ENCODE assay signal across 8 mouse cellular contexts in genomic region chr3:95881979-95882815, GRCm38 (mm10). TPM values are rescaled to one million over a fixed set of nuclear protein-coding genes. Genes with fewer than 3 reads are reported as not detected.
DNase-seq lines count a peak whose midpoint lies in the region; ATAC-seq and TF ChIP-seq lines count a peak whose summit lies in the region.

TSS of gene Ciart (minus strand) at chr3:95882251.

- H3K9ac ChIP-seq in embryonic facial prominence, embryonic 15.5 days, result 0 out of 2 replicates have a peak within 1 kb of the TSS, but pooled peaks have one; percentile 10
- H3K9ac ChIP-seq in limb, embryonic 13.5 days, result peak within 1 kb of the TSS; percentile 63
- H3K9ac ChIP-seq in midbrain, embryonic 15.5 days, result peak within 1 kb of the TSS; percentile 53

- no peaks in the 10 kb centered on the region for H3K27me3 ChIP-seq in embryonic facial prominence, embryonic 15.5 days
- H3K27me3 ChIP-seq in limb, embryonic 13.5 days, result no peaks in the 10 kb centered on the region
- 0 out of 2 replicates have a peak, but pooled peaks cover 6% of the 10 kb centered on the region for H3K27me3 ChIP-seq in midbrain, embryonic 15.5 days (replicated peaks)

- peak; percentile 99 for ATAC-seq in embryonic facial prominence, embryonic 15.5 days (ENCODE audit: insufficient number of reproducible peaks, low FRiP score, low TSS enrichment, low read depth)
- peak; percentile 100 for ATAC-seq in limb, embryonic 13.5 days (ENCODE audit: low FRiP score, low read depth)
- peak; percentile 100 for ATAC-seq in midbrain, embryonic 15.5 days (replicated peaks)

- H3K9me3 ChIP-seq in embryonic facial prominence, embryonic 15.5 days (replicated peaks), result no peaks in the 10 kb centered on the region
- no peaks in the 10 kb centered on the region for H3K9me3 ChIP-seq in limb, embryonic 13.5 days
- no peaks in the 10 kb centered on the region for H3K9me3 ChIP-seq in midbrain, embryonic 15.5 days

- H3K4me2 ChIP-seq in embryonic facial prominence, embryonic 15.5 days (replicated peaks), result peak within 1 kb of the TSS; percentile 100
- H3K4me2 ChIP-seq in limb, embryonic 13.5 days (replicated peaks), result peak within 1 kb of the TSS; percentile 100
- peak within 1 kb of the TSS; percentile 99 for H3K4me2 ChIP-seq in midbrain, embryonic 15.5 days

- H3K4me1 ChIP-seq in bone marrow macrophage, adult 2 months (ENCODE audit: control insufficient read depth, insufficient read depth, low read length), result no peaks in the 10 kb centered on the region
- H3K4me1 ChIP-seq in embryonic facial prominence, embryonic 15.5 days, result peaks cover 17% of the 10 kb centered on the region
- H3K4me1 ChIP-seq in limb, embryonic 13.5 days, result peaks cover 16% of the 10 kb centered on the region
- peaks cover 16% of the 10 kb centered on the region for H3K4me1 ChIP-seq in midbrain, embryonic 15.5 days

- TF ChIP-seq CTCF in bone marrow macrophage, adult 2 months (IDR thresholded peaks at IDR 0.05; ENCODE audit: low read depth, low read length), result no peak

- peak within 1 kb of the TSS; percentile 75 for H3K4me3 ChIP-seq in bone marrow macrophage, adult 2 months (ENCODE audit: insufficient read depth, low read length)
- H3K4me3 ChIP-seq in embryonic facial prominence, embryonic 15.5 days (replicated peaks), result peak within 1 kb of the TSS; percentile 47
- peak within 1 kb of the TSS; percentile 58 for H3K4me3 ChIP-seq in limb, embryonic 13.5 days
- peak within 1 kb of the TSS; percentile 51 for H3K4me3 ChIP-seq in midbrain, embryonic 15.5 days

- peak; percentile 100 for DNase-seq in 416B (ENCODE audit: low read depth)
- DNase-seq in heart, adult 8-10 months (ENCODE audit: low spot score), result peak; percentile 94
- peak; percentile 99 for DNase-seq in kidney, adult 9 months
- DNase-seq in spleen, adult 18-20 months, result peak; percentile 78 to 82

- no peak for TF ChIP-seq POLR2A in bone marrow macrophage, adult 2 months (IDR thresholded peaks at IDR 0.05; ENCODE audit: borderline replicate concordance, low read depth, low read length)

- under 1% methylated on average over 66 of the region's 66 CpGs for WGBS in embryonic facial prominence, embryonic 15.5 days
- WGBS in limb, embryonic 13.5 days, result under 1% methylated on average over 66 of the region's 66 CpGs
- under 1% methylated on average over 60 of the region's 66 CpGs for WGBS in midbrain, embryonic 15.5 days

- H3K36me3 ChIP-seq in embryonic facial prominence, embryonic 15.5 days, result no peaks in the 10 kb centered on the region
- H3K36me3 ChIP-seq in limb, embryonic 13.5 days, result no peaks in the 10 kb centered on the region
- no peaks in the 10 kb centered on the region for H3K36me3 ChIP-seq in midbrain, embryonic 15.5 days (replicated peaks)

- peak within 1 kb of the TSS; percentile 25 for H3K27ac ChIP-seq in bone marrow macrophage, adult 2 months (ENCODE audit: insufficient read depth, low read depth, low read length)
- 0 out of 2 replicates have a peak within 1 kb of the TSS, but pooled peaks have one; percentile 48 for H3K27ac ChIP-seq in embryonic facial prominence, embryonic 15.5 days (replicated peaks)
- no peak within 1 kb of the TSS for H3K27ac ChIP-seq in limb, embryonic 13.5 days
- no peak within 1 kb of the TSS for H3K27ac ChIP-seq in midbrain, embryonic 15.5 days

RNA-seq across cellular contexts. Expression of gene Ciart, which starts in this region (rescaled TPM):
- 1.6 and 1.7 TPM in 2 replicates for polyA plus RNA-seq in bone marrow macrophage, adult 2 months (2012; ENCODE audit: insufficient read depth, insufficient read length, missing spikeins)
- polyA plus RNA-seq in embryonic facial prominence, embryonic 15.5 days (2015; fragmentation: Nextera tagmentation; extraction: Ambion mirVana), result 7.7 and 8.2 TPM in 2 replicates
- 10 to 100 TPM; 12.0 to 58.8 (median 26.9) TPM for total RNA-seq in heart, adult 8-10 months (2022)
- 9.7 and 10.2 TPM in 2 replicates for polyA plus RNA-seq in limb, embryonic 13.5 days (2015; fragmentation: Nextera tagmentation; extraction: Ambion mirVana)
- 5.0 and 5.3 TPM in 2 replicates for polyA plus RNA-seq in midbrain, embryonic 15.5 days (2015; fragmentation: Nextera tagmentation; extraction: Ambion mirVana)

Comparison
In these comparisons a context has a peak if more than half of its experiments do, and no peak if none do; other contexts are left out.
1. H3K27ac ChIP-seq: peak in bone marrow macrophage, adult 2 months (single experiment) and embryonic facial prominence, embryonic 15.5 days (single experiment); none in limb, embryonic 13.5 days (single experiment) and midbrain, embryonic 15.5 days (single experiment).
2. H3K9ac ChIP-seq: peak in every context shown above with its lines; median percentile 63 in limb, embryonic 13.5 days; 53 in midbrain, embryonic 15.5 days; 10 in embryonic facial prominence, embryonic 15.5 days.
3. Peak in every context shown above with its lines, with median percentiles within 50 percentile points of each other: DNase-seq, H3K4me3 ChIP-seq, ATAC-seq and H3K4me2 ChIP-seq.